Mouse (Mus musculus) liver, postnatal 0 days (tissue): ENCODE results near the gene Spg20.

Experiments used
- CTCF ChIP-seq: sonication (generic); IDR thresholded peaks from 2 replicates; pipeline ENCODE4 v1.5.1; 2016; ENCODE audit warnings: antibody characterized with exemption, low read depth
- EP300 ChIP-seq: IDR thresholded peaks from 2 replicates; pipeline ENCODE4 v1.6.1; 2016; ENCODE audit warnings: antibody characterized with exemption, low read depth, mild to moderate bottlenecking

DNA sequence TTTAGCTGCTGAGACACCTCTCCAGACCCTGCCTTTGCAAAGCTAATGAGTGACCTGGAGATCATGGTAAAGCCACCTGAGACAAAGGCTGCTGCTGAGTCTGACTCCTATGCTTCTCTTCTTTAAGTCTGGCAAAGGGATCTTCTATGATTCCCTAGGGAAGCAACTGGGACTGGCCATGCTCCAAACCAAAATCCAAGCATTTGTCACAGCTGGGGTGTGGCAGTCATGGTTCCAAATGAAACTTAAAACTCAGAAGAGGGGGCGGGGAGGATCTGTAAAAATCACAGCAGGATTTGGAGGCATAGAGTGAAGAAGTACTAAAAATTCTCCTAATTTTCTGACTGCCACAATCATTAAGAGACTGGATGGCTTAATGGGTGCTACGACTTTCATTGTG lies 14.7 kb upstream of the Spg20 start:
- TF ChIP-seq CTCF (no peak), EP300 (no peak)
